Mouse (Mus musculus): ENCODE results near the gene Preb. TPM values are rescaled to one million over a fixed set of nuclear protein-coding genes. Genes with fewer than 3 reads are reported as not detected.
A peak's percentile ranks its signal among the peaks of the same experiment; 100 is the strongest.

The Preb gene
- polyA plus RNA-seq, 1 experiment from 2014 or later, result 135 TPM

DNA sequence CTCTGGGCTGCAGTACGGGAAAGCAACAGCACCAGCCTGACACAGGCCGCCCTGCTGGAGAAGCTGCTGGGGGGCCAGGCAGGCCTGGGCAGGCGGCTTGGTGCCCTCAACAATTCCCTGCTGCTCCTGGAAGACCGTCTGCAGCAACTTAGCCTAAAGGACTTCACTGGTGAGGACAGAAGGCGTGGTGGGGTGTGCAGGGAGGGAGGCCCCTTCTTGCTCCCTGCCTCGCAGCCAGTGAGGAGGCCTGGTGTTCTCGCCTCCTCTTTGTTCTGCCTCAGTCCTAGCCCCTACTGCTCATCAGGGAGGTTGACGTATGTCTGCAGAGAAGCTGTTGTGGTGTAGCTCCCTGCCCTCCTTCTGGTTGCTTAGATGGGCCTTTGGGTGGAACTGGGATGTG is 41.5 kb downstream of the Preb start:
- Histone ChIP-seq H3K27me3 (replicated peaks) (no peaks in the 10 kb centered on the region), H3K4me1 (peaks cover 64% of the 10 kb centered on the region)

DNA sequence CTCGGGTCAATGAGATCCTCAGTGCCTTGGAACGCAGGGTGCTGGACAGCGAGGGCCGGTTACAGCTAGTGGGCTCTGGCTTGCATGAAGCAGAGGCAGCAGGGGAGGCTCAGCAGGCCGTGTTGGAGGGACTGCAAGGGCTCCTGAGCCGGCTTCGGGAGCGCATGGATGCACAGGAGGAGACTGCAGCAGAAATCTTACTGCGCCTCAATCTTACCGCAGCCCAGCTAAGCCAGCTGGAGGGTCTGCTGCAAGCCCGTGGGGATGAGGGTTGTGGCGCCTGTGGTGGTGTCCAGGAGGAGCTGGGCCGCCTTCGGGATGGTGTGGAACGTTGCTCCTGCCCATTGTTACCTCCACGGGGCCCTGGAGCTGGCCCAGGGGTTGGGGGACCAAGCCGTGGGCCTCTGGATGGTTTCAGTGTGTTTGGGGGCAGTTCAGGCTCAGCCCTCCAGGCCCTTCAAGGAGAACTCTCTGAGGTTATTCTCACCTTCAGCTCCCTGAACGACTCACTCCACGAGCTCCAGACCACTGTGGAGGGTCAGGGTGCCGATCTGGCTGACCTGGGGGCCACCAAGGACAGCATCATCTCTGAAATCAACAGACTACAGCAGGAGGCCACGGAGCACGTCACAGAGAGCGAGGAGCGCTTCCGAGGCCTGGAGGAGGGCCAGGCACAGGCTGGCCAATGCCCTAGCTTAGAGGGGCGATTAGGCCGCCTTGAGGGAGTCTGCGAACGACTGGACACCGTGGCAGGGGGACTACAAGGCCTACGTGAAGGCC is 42.1 kb downstream of the Preb start:
- H3K9me3 ChIP-seq, result no peaks in the 10 kb centered on the region
- H3K27ac ChIP-seq, result no peak overlapping the region
- H3K9ac ChIP-seq, result no peak overlapping the region
- H3K36me3 ChIP-seq, result peaks cover 36% of the 10 kb centered on the region
- 86% methylated on average over 31 of the region's 31 CpGs for WGBS
- H3K4me1 ChIP-seq, result peaks cover 64% of the 10 kb centered on the region
- ATAC-seq (ENCODE audit: insufficient read depth, low FRiP score, low read depth), result no peak
- H3K4me3 ChIP-seq (replicated peaks), result no peak overlapping the region
- no peak overlapping the region for H3K4me2 ChIP-seq
- H3K27me3 ChIP-seq (replicated peaks), result no peaks in the 10 kb centered on the region

More for the DNA sequence above, 41.5 kb downstream of the Preb start:
- no peak overlapping the region for H3K4me2 ChIP-seq
- no peaks in the 10 kb centered on the region for H3K9me3 ChIP-seq
- no peak for ATAC-seq (ENCODE audit: insufficient read depth, low FRiP score, low read depth)
- H3K9ac ChIP-seq, result no peak overlapping the region
- peaks cover 36% of the 10 kb centered on the region for H3K36me3 ChIP-seq
- H3K27ac ChIP-seq, result no peak overlapping the region
- 83% methylated on average over 8 of the region's 8 CpGs for WGBS
- H3K4me3 ChIP-seq (replicated peaks), result no peak overlapping the region

DNA sequence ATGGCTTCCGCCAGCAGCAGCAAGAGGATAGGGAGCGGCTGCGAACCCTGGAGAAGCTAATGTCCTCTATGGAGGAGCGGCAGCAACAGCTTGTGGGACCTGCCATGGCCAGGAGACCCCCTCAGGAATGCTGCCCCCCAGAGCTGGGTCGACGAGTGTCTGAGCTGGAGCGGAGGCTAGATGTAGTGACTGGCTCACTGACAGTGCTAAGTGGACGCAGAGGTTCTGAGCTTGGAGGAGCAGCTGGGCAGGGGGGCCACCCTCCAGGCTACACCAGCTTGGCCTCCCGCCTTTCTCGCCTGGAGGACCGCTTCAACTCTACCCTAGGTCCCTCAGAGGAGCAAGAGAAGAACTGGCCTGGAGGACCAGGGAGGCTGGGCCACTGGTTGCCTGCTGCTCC is 42.8 kb downstream of the Preb start:
- WGBS, result 87% methylated on average over 11 of the region's 11 CpGs
- no peaks in the 10 kb centered on the region for H3K27me3 ChIP-seq (replicated peaks)
- no peak overlapping the region for H3K27ac ChIP-seq
- ATAC-seq (ENCODE audit: insufficient read depth, low FRiP score, low read depth), result no peak
- H3K36me3 ChIP-seq, result peaks cover 36% of the 10 kb centered on the region
- no peak overlapping the region for H3K9ac ChIP-seq
- peaks cover 64% of the 10 kb centered on the region for H3K4me1 ChIP-seq
- no peak overlapping the region for H3K4me2 ChIP-seq
- H3K4me3 ChIP-seq (replicated peaks), result no peak overlapping the region
- H3K9me3 ChIP-seq, result no peaks in the 10 kb centered on the region

DNA sequence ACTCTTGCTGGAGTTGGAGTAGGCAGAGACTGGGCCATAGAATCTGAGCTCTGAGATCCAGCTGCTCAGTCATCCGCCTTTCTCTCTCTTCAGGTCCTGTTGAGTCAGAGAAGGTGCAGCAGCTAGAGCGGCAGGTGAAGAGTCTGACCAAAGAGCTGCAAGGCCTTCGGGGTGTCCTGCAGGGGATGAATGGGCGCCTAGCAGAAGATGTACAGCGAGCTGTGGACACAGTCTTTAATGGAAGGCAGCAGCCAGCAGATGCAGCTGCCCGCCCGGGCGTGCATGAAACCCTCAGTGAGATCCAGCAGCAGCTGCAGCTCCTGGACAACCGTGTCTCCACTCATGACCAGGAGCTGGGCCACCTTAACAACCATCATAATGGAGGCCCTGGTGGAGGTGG is 43.3 kb downstream of the Preb start:
- peaks cover 65% of the 10 kb centered on the region for H3K4me1 ChIP-seq
- H3K36me3 ChIP-seq, result peaks cover 36% of the 10 kb centered on the region
- H3K4me3 ChIP-seq (replicated peaks), result no peak overlapping the region
- H3K9me3 ChIP-seq, result no peaks in the 10 kb centered on the region
- no peak for ATAC-seq (ENCODE audit: insufficient read depth, low FRiP score, low read depth)
- H3K27ac ChIP-seq, result no peak overlapping the region; the same call in 1 of the 2 replicates
- H3K27me3 ChIP-seq (replicated peaks), result no peaks in the 10 kb centered on the region
- H3K9ac ChIP-seq, result no peak overlapping the region
- no peak overlapping the region for H3K4me2 ChIP-seq
- WGBS, result 92% methylated on average over 9 of the region's 9 CpGs

DNA sequence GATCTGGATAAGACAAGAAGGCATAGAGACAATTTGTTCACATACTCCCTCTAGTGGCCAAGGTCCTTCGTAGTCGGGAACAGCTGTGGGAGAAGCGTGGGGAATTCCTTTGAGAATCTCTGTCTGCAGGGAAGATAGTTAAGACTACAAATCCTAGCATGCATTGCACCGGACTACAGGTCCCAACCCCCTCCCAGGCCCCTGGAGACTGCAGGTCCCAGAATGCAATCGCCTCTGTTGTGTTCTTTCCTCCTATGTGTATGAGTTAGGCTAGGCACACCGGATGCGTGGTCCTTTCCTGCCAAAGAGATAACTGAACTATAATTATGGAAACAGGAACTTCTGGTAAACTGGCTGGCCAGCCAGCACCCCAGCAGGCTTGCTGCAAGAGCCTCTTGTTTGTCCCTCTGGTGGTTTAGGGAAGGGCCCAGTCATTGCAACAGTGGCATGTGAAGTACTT is 44.2 kb downstream of the Preb start:
- H3K9ac ChIP-seq, result no peak overlapping the region
- H3K27ac ChIP-seq, result peak overlapping the region; percentile 59; the same call in 1 of the 2 replicates
- peak; percentile 61 for ATAC-seq (ENCODE audit: insufficient read depth, low FRiP score, low read depth)
- peak overlapping the region; percentile 81 for H3K4me2 ChIP-seq
- peak overlapping the region; percentile 53 for H3K4me3 ChIP-seq (replicated peaks)
- peaks cover 36% of the 10 kb centered on the region for H3K36me3 ChIP-seq
- peaks cover 63% of the 10 kb centered on the region for H3K4me1 ChIP-seq
- 3% methylated on average over 7 of the region's 7 CpGs for WGBS
- H3K9me3 ChIP-seq, result no peaks in the 10 kb centered on the region
- H3K27me3 ChIP-seq (replicated peaks), result no peaks in the 10 kb centered on the region

DNA sequence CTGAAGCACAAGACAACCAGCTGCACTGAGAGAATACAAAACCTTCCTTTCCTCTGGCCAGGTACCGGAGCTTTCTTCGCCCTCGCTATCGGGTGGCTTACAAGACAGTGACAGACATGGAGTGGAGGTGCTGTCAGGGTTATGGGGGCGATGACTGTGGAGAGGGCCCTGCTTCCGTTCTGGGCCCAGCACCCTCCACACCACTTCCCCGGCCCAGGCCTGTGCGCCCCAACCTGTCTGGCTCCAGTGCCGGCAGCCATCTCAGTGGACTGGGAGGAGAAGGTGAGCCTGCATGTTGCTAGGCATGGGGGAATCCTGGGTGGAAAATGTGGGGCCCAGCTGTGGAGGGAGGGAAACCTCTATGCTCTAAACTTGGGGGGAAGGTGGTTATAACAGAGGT is 44.7 kb downstream of the Preb start:
- Histone ChIP-seq H3K27me3 (replicated peaks) (no peaks in the 10 kb centered on the region), H3K9me3 (no peaks in the 10 kb centered on the region), H3K9ac (peak overlapping the region; percentile 61), H3K4me1 (peaks cover 64% of the 10 kb centered on the region), H3K27ac (peak overlapping the region; percentile 95), H3K4me2 (peak overlapping the region; percentile 81), H3K4me3 (replicated peaks) (peak overlapping the region; percentile 53), H3K36me3 (peaks cover 31% of the 10 kb centered on the region)
- no peak for ATAC-seq (ENCODE audit: insufficient read depth, low FRiP score, low read depth)
- 43% methylated on average over 9 of the region's 9 CpGs for WGBS

DNA sequence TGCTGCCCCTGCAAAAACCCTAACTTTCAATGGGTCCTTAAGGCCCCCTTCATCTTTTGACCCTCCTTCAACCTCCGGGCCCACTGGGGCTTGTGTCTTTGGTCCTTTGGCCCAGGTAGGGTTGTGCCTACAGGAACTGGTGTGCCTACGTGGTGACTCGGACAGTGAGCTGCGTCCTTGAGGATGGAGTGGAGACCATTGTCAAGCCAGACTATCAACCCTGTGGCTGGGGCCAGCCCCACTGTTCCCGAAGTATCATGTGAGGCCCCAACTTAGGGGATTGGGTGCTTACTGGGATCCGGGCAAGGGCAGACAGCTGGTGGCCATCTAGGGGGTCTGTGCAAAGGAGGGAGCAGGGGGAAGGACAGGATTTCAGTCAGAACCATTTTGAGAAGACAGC is 45.3 kb downstream of the Preb start:
- Histone ChIP-seq H3K4me3 (replicated peaks) (peak overlapping the region; percentile 53), H3K27me3 (replicated peaks) (no peaks in the 10 kb centered on the region), H3K27ac (peak overlapping the region; percentile 95), H3K4me2 (peak overlapping the region; percentile 81), H3K9me3 (no peaks in the 10 kb centered on the region), H3K9ac (peak overlapping the region; percentile 61), H3K36me3 (peaks cover 27% of the 10 kb centered on the region), H3K4me1 (peaks cover 60% of the 10 kb centered on the region)
- 28% methylated on average over 6 of the region's 6 CpGs for WGBS
- no peak for ATAC-seq (ENCODE audit: insufficient read depth, low FRiP score, low read depth)

DNA sequence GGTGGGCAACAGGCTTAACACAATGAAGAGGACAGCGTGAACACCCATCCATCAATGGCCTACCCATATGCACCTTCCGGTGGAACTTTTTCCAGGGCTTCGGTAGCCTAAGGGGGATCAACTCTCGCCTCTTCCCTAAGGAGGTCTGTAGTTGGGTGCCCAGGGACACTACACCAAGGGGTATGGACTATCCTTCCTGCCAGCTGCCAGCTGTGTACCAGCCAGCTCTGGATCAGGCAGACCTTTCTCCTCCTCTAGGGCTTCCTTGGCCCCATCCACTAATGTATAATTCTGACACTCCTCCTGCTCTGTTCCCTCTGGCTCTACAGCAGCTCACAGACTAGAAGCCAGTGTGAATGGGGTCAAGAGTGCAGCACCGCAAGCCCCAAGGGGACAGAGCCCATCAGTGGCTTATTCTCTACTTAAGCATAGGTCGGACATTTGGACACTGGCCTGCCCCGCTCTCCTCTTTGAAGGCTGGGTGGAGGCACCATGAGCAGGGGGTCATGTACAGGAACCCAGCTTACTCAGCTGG is 46.0 kb downstream of the Preb start:
- Histone ChIP-seq H3K36me3 (peaks cover 22% of the 10 kb centered on the region), H3K4me3 (replicated peaks) (peak overlapping the region; percentile 53), H3K27ac (peak overlapping the region; percentile 95), H3K4me1 (peaks cover 64% of the 10 kb centered on the region), H3K4me2 (peak overlapping the region; percentile 81), H3K9me3 (no peaks in the 10 kb centered on the region), H3K9ac (peak overlapping the region; percentile 61), H3K27me3 (replicated peaks) (no peaks in the 10 kb centered on the region)
- 32% methylated on average over 7 of the region's 7 CpGs for WGBS
- ATAC-seq (ENCODE audit: insufficient read depth, low FRiP score, low read depth), result no peak

DNA sequence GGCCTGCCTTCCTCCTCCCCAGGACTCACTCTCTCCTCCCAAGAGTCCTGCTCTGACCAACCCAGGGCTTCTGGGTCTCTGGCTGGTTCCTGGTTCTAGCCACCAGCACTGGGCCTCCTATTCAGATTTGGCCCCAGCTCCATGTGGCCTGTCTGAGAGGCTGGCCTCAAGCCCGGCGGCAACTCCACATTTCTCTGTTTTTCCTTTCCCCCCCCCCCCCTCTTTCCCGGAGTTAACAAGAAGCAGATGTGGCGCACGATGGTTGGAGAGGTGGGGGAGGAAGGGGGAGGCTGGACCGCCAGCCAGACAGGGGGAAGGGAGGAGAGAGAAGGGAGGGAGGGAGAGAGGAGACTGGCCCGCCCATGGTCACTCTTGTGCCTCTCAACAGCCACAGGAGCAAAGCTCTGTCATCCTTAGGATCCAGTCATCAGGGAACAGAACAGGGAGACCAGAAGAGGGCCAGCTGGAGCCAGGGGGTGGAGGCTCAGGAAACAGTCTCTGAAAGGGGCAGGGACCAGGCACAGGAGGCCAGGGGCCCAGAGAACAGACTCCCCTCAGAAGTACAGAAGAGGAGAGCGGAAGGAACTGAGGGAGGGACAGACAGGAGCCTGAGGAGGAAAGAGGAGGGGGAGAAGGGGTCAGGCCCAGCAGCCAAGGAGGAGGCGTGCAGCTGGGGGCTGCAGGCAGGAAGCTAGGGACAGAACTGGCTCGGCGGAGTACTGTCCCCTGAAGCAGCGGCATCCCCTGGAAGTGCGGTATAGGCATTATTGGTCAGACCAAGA is 46.9 kb downstream of the Preb start, which contains the start of gene Emilin1:
Gene Emilin1 (plus strand): TSS at position 343 of the 782 bp plus-strand sequence.
- peaks cover 13% of the 10 kb centered on the region for H3K36me3 ChIP-seq
- no peaks in the 10 kb centered on the region for H3K9me3 ChIP-seq
- peak within 1 kb of the TSS; percentile 53 for H3K4me3 ChIP-seq (replicated peaks)
- H3K4me1 ChIP-seq, result peaks cover 64% of the 10 kb centered on the region
- H3K4me2 ChIP-seq, result peak within 1 kb of the TSS; percentile 81
- peak; percentile 63 for ATAC-seq (ENCODE audit: insufficient read depth, low FRiP score, low read depth)
- peak within 1 kb of the TSS; percentile 61 for H3K9ac ChIP-seq
- H3K27ac ChIP-seq, result peak within 1 kb of the TSS; percentile 95
- no peaks in the 10 kb centered on the region for H3K27me3 ChIP-seq (replicated peaks)
- 16% methylated on average over 13 of the region's 13 CpGs for WGBS

DNA sequence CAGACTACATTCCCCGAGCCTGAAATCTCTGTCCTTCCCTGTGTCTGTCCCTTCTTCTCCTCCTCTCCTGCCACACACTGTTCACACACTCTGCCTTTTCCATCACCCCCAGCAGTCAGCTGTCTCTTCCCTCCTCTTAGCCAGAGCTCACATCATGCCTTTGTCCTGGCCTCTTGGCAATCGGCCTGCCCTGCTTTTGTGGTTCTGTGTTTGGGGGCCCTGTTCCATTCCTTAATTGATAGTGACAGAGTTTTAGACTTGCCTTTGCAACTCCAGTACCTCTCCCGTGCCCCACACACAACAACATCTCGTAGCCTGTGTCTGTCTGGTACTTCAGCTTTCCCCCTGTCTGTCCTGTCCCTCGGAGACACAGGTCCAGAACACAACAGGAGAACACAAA is 48.0 kb downstream of the Preb start:
- peaks cover 55% of the 10 kb centered on the region for H3K4me1 ChIP-seq
- H3K4me3 ChIP-seq (replicated peaks), result no peak overlapping the region
- H3K4me2 ChIP-seq, result no peak overlapping the region
- 48% methylated on average over 5 of the region's 5 CpGs for WGBS
- no peak for ATAC-seq (ENCODE audit: insufficient read depth, low FRiP score, low read depth)
- peak overlapping the region; percentile 95 for H3K27ac ChIP-seq
- H3K36me3 ChIP-seq, result 0 out of 2 replicates have a peak, but pooled peaks cover 4% of the 10 kb centered on the region
- no peaks in the 10 kb centered on the region for H3K27me3 ChIP-seq (replicated peaks)
- H3K9ac ChIP-seq, result no peak overlapping the region
- no peaks in the 10 kb centered on the region for H3K9me3 ChIP-seq

DNA sequence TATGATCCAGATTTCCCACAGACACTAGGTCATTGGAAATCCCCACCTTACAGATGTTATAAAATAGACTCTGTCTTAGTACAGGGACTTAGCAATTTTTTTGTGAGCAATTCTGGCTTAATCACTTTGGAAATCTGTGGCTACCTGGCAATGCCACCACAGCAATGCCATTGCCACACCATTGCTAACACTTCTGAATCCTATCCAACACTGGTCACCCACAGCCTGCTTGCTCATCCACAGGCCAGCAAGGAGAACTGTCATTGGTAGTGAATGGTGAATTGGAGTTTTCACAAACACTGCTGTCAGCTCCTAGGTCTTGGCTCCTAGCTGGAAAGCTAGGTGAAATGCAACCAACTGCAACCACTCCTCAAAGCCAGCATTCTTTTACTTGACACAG is 49.7 kb downstream of the Preb start:
- no peak for ATAC-seq (ENCODE audit: insufficient read depth, low FRiP score, low read depth)
- Histone ChIP-seq H3K27ac (peak overlapping the region; percentile 68; the same call in 1 of the 2 replicates), H3K4me1 (peaks cover 51% of the 10 kb centered on the region), H3K36me3 (no peaks in the 10 kb centered on the region), H3K9me3 (no peaks in the 10 kb centered on the region), H3K4me3 (replicated peaks) (no peak overlapping the region), H3K4me2 (no peak overlapping the region), H3K27me3 (replicated peaks) (no peaks in the 10 kb centered on the region), H3K9ac (no peak overlapping the region)

DNA sequence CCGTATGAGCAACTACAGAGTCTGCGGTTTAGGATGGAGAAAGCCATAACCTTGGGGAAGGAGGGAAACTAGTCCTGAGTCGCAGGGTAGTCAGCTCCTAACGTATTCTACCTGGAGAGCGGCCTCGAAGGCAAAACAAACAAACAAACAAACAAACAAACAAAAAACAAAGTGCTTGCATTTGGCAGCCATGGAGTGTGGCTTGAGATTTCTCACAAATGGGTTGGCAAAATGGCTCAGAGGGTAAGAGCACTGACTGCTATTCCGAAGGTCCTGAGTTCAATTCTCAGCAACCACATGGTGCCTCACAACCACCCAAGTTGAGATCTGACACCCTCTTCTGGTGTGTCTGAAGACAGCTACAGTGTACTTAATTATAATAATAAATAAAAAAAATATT is 50.3 kb downstream of the Preb start:
- no peak for ATAC-seq (ENCODE audit: insufficient read depth, low FRiP score, low read depth)
- Histone ChIP-seq H3K4me2 (no peak overlapping the region), H3K4me3 (replicated peaks) (no peak overlapping the region), H3K27ac (peak overlapping the region; percentile 99), H3K4me1 (peaks cover 51% of the 10 kb centered on the region), H3K36me3 (peaks cover 6% of the 10 kb centered on the region; the same call in 1 of the 2 replicates), H3K9me3 (no peaks in the 10 kb centered on the region), H3K9ac (no peak overlapping the region), H3K27me3 (replicated peaks) (no peaks in the 10 kb centered on the region)
- WGBS, result 76% methylated on average over 7 of the region's 7 CpGs

Measured in stomach, embryonic 15.5 days (tissue).